Mouse (Mus musculus) naive thymus-derived CD4-positive, alpha-beta T cell, adult 2 months (primary cell): ENCODE results near the gene Gm10382.

Experiments used
- DNase-seq: peaks from one replicate; pipeline ENCODE4 v3.0.0-alpha.2; 2011; ENCODE audit warnings: low read depth

Gene Gm10382

DNA sequence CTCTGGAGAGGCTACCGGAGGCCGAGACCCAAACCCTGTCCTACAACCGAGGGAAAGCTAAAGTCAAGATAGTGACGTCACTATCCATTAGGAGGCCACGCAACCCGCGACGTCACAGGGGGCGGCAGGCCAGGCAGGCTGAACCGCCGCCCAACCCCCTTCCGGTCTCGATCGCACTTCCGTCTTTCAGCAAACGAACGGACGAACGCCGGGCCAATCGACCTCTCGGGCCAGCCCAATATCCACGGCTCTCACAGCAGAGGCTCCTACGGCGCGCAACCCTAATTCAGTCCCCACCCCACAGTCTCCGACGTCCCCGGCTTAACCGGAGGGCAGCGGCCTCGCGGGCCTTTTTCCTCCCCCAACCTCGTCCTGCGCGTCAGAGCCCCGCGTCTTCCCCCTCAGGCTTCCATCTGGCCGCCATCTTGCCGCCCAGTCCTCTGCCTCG is at the start of gene Gm10382:
Gene Gm10382 (plus strand): TSS at position 192 of the 448 bp plus-strand sequence.
- DNase-seq, result peak; percentile 92

DNA sequence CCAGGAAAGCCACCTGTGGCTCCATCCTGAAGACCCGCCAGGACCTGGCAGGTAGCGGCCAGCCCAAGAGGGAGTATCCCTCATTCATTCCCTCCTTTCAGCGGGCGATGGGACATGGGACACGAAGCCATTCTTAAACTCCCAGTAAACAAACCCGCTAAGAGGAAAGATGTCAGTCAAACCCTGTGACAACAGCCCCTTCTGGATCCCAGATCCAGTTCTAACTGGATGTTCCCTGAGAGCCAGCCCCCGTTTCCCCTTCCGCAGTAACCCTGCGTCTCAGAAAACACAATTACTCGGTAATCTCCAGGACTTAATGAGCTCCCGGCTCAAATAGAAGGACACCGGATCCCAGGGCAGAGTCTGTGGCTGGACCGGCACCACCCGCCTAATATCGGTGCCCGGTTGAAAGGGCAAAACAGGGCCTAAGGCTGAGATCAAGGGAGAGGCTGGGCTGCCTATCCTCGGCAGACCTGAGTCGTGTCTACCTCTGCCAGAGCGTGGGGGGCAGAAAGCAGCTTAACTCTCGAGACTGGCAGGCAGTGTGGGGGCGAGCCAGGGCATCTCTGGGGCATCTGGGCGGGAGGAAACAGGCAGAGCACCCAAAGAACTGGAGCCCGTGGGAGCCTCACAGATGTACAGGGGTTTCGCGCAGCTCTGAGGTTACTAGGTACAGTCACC is 49.1 kb upstream of the Gm10382 start:
- no peak for DNase-seq

DNA sequence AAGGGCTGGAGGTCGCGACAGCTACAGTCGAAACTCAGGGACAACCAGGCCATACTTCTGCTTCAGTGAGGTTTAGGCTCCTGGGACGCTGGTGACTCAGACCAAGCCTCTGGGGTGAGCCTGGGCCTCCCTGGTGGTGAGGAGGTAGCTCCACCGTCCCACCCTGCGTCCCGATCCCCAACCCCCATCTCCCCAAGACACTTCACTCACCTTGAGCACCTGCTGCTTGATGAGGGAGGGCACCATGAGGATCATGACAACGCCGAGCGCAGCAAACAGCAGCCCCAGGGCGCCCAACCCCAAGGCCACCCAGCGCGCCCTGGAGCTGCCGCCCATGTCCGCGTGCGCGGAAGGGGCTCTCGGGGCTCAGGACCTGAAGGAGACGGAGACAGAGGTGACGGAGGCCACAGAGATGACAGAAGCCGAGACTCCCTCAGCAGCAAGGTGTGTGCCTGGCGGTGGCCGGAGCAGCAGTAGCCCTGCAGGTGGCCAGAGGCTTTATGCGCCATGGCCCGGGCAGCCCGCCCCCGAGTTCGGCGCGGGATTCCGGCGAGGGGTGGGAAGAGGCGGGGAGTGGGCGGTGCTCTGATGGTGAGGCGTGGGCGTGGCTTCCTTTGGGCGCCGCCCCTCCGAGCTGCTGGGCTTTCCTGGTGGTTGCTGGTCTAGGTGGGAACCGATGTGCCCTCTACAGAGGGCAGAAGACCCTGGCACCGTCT is 48.4 kb upstream of the Gm10382 start, which contains the start of gene Scarb1:
Gene Scarb1 (minus strand): TSS at position 548 of the 716 bp plus-strand sequence.
- DNase-seq, result peak; percentile 85

DNA sequence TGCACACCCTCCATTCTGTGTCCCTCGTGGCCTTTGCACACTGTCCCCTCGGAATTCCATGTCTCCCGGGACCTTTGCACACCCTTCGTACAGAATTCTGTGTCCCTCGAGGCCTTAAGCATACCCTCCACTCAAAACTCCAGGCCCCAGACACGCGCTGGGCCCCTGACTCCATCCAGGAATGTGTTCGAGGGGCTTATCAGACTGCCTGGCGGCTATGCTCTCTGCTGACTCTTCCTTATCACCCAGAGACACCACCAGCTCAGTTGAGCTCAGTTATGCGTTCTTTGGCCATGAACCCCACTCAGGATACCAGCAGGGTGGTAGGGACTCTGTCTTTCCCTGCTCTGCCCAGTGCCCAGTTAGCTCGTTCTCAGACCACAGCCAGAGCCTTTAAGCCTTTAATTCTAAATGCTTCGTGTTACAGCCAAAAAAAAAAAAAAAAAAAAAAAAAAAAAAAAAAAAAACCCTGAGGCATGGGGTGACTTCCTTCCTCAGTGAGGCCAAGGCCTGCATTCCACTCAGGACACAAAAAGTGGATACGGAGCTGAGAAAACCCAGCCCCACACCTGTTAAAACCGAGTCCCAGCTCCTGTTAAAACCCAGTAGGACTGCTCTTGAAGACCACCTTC is 47.5 kb upstream of the Gm10382 start:
- no peak for DNase-seq

DNA sequence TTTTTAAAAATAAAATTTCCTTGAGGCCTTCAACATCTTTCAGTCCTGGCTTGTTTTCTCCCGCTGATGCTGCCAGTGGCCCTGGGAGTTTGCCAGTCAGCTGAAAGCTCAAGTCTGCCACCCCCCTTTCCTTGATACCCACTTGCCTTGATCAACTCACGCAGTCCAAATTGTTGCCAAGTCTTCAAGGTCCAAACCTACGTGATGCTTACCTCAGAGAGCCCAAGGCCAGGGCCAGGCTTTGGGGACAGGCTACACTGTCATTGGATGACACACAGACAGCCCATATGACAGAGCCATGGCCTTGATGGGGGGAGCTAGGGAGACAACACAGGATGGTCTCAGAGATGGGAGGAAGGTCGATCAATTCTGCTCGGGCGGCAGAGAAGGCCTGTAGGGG is 44.8 kb upstream of the Gm10382 start:
- no peak for DNase-seq

DNA sequence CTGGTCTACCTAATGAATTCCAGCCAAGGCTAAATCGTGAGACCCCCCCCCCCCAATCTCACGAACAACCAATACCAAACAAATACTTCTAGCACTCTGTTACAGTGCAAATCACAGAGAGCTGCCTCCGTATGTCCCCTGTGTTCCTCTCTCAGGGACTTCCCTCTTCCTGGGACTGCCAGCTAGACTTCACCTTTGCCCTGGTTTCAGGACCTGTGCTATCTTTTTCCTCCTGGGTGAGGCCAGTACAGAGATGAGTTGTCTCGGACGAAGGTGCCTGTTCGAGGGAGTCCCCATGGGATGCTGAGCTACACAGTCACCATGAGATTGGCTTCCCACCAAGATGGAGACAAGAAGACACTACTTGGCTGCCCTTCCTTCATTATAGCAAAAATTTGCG is 41.1 kb upstream of the Gm10382 start:
- DNase-seq, result no peak

DNA sequence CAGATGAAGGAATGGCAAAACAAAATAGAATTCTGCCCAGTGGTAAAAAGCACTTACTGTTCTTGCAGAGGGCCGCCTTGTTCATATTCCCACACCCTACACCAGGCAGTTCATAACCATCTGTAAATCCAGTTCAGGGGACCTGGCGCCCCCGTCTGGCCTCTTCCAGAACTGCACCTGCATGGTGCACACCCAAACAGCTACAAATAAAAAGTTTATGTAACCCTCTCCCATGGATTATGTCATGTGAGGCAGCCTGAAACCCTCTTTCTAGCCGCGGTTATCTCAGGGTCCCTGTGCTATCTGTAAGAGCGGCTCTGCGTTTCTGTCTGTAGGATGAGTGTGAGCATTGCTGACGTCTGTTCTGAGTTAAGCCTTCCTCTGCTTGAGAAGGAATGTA is 40.6 kb upstream of the Gm10382 start:
- peak; percentile 59 for DNase-seq

DNA sequence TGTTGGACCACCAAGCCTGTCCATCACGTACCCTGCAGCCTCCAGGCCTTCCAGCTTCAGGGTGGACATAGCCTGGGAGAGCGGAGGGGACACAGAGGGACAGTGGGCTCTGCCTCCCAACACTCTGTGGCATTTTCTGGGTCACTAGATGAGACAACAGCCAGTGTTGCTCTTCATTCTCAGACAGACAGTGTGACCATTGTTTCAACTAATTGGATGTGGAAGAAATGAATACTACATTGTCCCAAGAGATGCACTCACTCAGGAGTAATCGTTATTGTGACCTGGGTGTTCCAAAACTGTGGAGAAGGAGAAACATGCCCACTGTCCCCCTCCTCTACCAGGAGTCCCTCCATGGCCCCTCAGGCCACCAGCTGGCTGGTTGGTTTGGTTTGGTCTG is 39.7 kb upstream of the Gm10382 start:
- DNase-seq, result no peak

DNA sequence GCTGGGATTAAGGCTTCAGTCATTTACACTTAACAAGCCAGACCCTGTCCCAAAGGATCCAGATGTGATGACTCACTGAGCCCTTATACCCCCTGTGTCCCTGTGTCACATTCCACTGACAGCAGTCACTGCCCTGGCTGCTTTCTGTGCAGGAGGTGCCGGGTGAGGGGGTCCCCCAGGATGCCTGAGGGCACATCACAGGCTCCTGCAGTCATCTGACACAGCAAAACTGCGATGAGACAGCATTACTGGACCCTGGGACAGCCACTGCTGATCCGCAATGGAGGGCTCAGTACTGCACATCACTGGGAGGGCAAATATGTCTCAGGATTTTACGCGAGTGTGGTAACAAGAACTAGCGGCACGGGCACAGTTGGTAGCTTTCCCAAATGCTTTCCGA is 38.1 kb upstream of the Gm10382 start:
- no peak for DNase-seq

DNA sequence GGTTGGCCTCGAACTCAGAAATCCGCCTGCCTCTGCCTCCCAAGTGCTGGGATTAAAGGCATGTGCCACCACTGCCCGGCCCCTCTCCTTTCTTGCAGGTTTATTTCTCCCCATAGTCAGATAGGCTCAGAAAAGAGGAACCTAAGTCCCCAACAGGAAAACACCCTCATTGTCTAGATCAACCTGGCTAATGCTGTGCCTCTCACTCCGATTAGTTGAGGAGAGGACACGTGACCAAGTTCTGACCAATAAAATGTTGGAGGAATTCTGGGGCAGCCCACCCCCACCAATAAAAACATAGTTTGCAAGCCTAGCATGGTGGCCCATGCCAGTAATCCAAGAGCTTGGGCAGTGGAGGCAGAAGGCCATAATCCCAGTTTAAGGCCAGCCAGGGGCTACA is 37.2 kb upstream of the Gm10382 start:
- no peak for DNase-seq

DNA sequence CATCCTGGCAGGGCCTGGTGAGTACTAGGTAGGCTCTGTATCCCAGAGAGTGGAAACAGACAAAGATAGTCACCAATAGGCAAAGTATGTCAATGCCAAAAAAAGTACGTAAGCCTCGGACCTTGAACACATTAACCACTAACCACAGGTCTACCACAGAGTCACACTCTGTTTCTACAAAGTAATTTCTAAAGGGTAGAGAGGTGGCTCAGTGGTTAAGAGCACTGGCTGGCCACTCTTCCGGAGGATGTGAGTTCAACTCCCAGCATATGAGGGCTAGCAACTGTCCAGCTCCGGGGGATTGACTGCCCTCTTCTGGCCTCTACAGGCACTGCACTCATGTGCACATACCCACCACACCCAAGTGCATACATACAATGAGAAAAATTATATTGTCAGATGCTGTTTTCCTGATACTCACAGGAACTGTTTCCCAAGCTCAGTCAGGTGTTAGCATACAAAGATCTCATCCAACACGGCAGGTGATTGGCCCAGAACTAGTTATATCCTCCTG is 36.3 kb upstream of the Gm10382 start:
- DNase-seq, result no peak

DNA sequence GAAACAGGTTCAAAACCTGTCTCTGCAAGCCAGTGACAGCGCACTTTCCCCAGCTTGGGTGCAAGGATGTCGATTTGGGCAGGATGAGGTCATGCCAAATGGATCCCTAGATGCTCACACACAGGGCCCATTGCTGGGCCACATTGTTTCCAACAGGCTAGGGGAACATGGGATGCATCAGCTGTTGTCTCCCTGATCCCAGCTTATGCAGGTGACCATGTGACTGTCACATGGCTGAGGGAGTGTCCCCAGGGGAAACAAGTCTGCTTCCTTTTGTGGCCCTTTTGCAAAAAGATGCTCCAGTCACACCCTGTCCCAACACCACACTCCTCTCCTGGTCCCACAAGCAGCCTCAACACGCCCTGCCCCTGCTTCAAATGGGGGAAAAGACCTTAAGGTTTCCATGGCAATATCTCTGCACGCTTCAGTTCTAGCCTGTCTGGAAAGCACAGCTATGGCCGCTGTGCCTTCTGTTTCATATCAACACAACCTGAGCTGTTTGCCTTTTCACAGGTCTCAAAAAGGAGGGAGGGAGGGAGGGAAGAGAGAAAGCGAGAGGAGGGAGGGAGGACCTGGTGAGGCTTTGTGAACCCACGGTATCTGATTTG is 34.1 kb upstream of the Gm10382 start:
- DNase-seq, result no peak

DNA sequence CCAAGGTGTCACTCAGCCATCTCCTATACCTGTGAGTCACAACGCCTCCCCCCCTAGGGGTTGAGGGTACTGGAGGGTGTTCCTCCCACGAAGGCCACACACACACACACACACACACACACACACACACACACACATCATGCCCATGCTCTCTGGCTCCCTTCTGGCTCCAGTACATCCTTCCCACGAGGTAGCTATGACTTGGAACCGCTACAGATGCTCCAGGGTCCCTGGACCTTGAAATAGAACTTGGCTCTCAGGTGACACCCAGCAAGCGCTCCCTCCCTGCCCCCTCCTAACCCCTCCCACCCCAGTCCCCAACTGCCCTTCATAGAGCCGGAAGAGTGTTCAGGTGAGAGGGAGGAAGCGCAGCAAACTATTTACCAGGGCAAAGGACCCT is 33.5 kb upstream of the Gm10382 start:
- DNase-seq, result no peak

DNA sequence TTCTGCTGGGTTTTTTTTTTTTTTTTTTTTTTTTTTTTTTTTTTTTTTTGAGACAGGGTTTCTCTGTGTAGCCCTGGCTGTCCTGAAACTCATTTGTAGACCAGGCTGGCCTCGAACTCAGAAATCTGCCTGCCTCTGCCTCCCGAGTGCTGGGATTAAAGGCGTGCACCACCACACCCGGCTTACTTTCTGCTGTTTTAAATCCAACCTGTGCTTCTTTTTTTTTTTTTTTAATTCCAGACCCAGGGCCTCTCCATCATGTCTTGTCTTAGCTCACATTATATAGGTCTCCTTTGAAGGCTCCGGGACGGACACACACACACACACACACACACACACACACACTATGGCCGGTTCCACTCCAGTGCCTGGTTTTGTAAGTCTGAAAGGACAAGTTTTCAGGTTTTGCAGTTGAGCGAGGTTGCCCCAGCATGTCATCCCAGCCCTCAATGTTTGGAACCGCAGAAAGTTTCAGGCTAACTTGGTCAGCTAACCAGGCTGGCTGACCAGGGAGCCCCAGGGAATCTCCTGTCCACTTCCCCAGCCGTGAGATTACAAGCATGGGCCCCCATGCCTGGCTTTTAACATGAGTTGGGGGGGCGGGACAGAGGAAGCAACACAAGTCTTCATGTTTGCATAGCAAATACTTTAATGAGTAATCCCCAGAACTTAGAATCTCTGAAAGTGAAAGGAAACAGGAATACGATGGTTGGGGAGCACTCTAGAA is 31.4 kb upstream of the Gm10382 start:
- no peak for DNase-seq

DNA sequence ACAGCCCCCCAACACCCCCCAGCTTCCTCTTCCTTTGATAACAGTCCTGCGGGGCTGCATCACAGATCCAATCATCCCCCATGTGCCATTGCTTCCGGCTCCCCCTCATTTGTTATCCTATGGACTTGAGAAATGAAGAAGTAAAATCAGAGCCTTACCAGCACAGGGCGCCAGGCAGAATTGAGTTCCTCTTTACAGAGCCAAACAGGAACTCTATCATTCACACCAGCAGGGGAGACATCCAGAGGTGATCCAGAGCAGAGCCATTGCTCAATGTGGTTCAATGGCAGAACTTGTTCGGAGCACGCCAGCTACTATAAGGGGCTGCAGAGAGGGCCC is 30.9 kb upstream of the Gm10382 start:
- DNase-seq, result no peak

DNA sequence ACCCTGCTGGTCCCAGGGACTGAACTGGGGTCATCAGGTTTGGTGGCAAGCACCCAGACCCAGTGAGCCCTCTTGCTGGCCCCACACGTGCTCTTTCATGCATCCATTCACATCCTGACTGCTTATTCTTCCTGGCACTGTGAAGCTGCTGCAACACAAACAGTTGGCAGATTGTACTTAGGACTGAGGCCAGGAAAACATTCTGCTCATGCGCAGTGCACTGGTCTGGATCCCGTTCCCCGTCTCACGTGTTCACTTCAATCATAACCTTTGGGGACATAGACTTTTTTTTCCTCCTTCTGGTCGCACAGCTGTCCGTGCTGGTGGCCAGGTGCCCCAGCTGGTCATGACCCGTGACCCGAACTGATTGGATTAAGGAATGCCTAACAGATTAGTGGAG is 28.6 kb upstream of the Gm10382 start:
- no peak for DNase-seq

DNA sequence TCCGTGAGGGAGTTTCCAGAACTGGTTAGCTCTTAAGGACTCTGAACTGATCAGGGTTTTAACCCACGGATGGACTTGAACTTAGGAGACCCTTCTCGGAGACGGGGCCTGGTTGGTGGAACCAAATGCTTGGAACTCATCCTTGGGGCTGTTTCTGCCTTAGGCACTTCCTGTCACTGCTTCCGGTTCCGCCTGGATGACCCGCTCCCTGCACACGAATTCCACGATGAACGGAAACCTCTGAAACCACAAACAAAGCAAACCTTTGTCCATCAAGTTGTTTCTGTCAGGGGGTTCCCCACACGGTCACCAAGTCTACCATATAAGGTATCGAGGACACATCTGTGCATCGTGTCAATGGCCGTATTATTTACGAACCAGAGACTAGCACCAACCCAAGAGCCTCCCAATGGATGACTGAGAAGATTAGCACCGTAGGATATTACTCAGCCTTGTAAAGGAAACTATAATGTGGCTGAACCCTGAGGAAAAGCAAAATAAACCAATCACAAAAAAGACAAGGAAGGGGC is 28.1 kb upstream of the Gm10382 start:
- no peak for DNase-seq

DNA sequence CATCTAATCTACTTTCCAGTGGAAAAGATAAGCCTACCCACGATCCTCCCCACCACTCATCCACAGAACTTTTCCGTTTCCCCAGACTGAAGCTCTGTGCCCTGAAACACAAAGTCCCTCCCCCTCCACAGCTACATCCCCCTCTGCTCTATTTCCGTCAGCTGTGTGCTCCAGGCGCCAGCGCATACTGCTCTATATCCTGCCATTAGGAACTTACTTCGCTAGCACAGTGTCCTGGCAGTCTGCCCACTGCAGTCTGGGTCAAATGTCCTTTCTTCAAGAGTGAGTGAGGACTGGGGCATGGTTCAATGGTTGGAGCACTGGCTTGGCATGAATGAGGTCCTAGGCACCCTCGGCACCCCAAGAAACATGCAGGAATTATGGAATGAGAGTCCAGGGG is 25.2 kb upstream of the Gm10382 start:
- DNase-seq, result no peak

DNA sequence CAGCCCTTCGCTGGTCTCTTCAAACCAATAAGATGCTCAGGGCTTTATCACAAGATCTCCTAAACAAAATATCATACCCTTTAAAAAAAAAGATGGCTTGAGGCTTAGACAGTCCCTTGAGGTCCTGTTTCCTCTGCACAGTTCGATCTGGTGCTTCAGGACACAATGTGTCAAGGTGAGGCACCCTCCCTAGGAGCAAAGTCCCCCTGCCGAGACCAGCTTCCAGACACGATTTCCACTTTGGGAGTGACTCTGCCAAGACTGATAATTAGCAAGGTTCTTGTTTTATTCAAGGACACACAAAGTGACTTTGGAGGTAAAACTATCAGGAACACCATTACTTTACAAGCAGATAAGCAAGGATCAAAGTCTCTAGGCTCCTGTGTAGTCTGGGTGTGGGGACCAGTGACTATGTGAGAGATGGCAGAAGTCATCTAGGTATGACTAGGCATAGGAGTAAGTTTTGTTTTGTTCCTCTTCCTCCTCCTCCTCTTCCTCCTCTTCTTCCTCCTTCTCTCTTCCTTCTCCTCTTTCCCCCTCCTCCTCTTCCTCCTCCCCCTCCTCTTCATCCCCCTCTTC is 24.2 kb upstream of the Gm10382 start:
- no peak for DNase-seq

DNA sequence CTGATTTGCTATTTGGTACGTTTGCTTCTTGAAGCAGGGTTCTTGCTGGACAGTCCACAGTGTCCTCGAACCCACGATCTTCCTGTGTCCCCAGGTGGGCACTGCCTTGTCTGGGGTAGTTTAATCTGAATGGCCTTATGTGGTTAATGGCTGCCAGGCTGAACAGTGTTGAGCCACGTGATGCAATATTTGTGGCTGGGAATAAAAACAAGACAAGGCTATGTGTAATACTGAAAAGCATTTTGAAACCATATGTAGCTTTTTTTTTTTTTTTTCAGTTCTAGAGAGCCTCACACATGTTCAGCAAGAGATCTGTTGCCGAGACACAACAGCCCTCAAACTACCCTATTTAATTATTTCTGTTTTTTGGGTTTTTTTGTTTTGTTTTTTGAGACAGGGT is 21.0 kb upstream of the Gm10382 start:
- no peak for DNase-seq

DNA sequence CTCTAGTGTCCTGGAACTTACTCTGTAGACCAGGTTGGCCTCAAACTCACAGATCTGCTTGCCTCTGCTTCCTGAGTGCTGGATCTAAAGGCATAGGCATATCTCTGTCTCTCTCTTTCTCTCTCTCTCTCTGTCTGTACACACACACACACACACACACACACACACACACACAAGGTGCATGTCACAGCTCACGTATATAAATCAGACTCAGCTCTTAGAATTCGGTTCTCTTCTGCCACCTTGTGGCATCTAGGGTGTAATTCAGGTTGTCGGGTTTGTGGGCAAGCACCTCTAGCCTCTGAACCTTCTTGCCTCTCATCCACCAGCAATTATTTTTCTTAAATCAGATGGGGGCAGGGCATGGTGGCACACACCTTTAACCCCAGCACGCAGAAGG is 20.6 kb upstream of the Gm10382 start:
- peak; percentile 86 for DNase-seq
